Mouse (Mus musculus) R1 (cell line): ENCODE data around the gene Ctsg.
"Not testable (repeated sequence)": the region's sequence is repeated elsewhere in the genome, so short reads cannot be mapped to it uniquely, and the experiment has no call there.

ENCODE experiments used
- DNase-seq: peaks from one replicate; pipeline ENCODE4 v3.0.0-alpha.2; 2018; ENCODE audit warnings: low read depth, low spot score

Ctsg gene

DNA sequence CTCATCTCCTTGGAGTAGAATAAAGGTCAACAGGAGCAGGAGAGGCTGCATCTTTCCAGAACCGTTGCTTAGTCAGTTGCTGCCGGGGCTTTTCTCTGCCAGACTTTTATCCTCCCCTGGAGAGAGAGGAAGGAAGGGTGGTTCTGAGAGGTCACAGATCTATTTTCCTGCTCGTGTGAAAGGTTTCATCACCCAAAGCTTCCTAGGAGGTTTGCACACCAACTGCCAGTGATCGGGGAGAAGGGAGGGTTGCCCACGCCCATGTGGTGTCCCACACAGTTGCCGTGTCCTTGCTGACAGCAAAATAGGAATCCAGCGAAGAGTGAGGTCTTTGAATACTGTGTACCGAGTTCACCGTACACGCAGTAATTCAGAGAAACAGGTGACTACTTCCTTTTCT is at the start of gene Ctsg:
Gene Ctsg (minus strand): TSS at position 189 of the 400 bp plus-strand sequence.
- no peak for DNase-seq

DNA sequence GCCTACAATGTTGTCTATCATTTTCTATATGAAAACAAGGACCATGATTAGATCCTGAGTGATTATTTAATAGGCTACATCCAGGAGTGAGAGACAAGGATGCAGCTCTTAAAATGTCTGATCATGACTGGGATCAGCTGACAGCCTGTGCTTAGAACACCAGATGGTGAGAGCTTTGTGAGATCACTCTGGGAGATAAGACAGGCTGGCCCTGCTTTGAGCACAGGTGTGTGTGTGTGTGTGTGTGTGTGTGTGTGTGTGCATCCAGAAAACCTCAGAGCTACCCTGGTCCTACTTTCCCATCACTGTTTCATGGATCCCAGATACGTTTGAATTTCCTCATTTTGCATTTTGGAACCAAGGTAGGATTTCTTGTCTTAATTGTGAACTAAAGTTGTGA is 31.3 kb upstream of the Ctsg start:
- DNase-seq: not testable (repeated sequence)

DNA sequence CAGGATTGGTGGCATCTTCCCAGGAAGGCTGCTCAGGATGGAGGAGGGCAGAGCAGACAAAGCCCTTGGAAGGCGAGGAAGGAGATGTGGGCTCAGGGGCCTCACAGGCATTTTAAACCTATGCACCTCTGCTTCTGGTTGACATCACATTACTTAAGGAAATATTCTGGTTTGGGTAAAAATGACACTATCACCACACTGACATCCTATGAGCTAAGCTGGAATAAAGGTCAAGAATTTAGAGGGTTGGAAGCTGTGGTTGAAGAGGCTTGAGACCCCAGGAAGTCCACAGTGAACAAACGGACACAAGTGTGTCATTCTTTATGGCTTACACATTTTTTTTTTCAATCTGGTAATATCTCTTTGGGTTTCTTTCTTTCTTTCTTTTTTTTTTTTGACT is 30.1 kb upstream of the Ctsg start, which contains the start of gene Gzmd:
Gene Gzmd (minus strand): TSS at position 101 of the 400 bp plus-strand sequence.
- DNase-seq: not testable (repeated sequence)

GRCm38 (mm10) chr14:56128341-56128740 is 26.0 kb upstream of the Ctsg start:
- peak; percentile 36 for DNase-seq

GRCm38 (mm10) chr14:56123516-56123915 is 21.1 kb upstream of the Ctsg start:
- DNase-seq: no peak

DNA sequence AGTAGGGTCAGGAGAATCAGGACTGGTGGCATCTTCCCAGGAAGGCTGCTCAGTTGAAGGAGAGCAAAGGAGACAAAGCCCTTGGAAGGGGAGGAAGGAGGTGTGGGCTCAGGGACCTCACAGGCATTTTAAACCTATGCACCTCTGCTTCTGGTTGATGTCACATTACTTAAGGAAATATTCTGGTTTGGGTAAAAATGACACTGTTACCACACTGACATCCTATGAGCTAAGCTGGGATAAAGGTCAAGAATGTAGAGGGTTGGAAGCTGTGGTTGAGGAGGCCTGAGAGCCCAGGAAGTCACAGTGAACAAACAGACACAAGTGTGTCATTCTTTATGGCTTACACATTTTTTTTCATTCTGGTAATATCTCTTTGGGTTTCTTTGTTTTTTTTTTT is 18.2 kb upstream of the Ctsg start, which contains the start of gene Gzme:
Gene Gzme (minus strand): TSS at position 101 of the 400 bp plus-strand sequence.
- DNase-seq: no peak

- peak; percentile 74 for DNase-seq
These were observed 13.3 kb upstream of the Ctsg start for GRCm38 (mm10) chr14:56115531-56116310.

DNA sequence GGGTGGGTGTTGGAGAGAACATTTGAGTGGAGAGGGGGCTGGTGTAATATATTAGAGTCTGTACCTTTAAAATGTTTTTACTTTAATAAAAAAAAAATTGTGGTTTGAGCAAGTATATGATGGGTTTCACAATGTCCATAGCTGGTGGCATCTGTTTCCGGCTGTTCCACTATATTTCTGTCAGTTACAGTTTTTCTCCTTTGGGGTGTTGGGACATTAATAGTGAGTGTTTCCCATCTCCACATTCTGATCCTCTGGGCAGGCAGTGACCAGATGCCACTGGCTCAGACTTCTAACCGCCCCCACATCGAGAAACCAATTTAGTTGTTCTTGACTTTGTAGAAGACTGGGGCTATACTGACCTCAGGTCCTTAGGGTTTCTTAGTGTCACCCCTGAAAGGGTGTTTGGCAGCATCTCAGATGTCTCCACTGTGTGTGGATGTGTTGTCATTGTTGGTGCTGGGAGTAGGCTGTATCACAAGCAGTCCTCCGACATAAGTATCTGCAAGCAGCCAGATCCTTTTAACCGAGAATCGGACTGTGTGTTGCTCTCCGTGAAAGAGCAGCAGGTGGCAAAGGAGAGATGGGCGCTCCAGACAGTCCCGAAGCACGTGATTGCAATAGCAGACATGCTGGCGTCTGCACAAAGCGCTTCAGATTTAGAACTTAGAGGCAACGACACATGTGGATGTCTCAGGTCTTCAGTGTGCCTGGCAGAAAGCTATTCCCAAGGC is 3.2 kb upstream of the Ctsg start:
- DNase-seq: no peak

DNA sequence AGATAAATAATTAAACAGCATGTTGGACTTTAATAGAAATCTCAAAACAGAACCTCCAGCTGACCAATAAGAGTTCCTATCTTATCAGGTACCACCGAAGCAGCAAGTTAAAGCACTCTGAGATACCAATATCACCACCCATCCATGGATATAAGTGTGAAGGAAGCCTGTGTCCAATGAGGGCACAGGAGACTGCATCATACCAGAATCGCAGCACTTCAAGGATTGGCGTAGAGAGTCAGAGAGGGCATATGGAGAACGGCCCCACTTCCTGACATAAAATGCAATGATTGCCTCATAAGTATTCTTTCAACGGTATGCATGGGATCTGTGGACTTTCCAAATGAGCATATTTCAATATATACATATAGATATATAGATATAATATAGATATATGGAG is 2.6 kb upstream of the Ctsg start:
- DNase-seq: no peak

DNA sequence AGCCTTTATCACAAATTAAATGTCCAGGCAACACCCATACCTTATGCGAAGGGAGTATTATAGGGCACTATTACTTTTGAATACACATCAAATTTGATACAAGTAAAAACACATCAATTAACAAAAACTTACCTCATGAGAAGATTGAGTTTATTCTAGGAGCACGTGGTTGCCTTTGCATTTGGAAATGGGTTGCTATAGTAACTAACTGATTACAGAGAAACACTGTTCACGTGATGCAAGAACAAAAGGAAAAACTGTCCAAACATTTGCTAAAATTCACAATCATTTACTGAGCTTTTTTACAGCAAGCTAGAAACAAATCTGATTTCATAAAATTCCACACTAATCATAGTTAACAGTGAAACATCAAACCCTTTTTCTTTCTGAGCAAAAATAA is 1.1 kb upstream of the Ctsg start:
- DNase-seq: no peak

DNA sequence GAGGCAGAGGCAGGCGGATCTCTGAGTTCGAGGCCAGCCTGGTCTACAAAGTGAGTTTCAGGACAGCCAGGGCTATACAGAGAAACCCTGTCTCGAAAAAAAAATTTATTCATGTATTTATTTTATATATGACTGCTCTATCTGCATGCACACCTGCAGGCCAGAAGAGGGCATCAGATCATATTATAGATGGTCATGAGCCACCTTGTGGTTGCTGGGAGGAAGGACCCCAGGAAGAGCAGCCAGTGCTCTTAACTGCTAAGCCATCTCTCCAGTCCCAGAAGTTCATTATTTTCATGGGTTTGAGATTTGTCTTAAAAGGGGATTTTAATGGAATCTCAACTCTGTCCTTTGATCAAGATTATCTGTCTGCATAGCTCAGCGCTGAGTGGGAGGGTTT is 3.4 kb downstream of the Ctsg start:
- DNase-seq: peak; percentile 79

DNA sequence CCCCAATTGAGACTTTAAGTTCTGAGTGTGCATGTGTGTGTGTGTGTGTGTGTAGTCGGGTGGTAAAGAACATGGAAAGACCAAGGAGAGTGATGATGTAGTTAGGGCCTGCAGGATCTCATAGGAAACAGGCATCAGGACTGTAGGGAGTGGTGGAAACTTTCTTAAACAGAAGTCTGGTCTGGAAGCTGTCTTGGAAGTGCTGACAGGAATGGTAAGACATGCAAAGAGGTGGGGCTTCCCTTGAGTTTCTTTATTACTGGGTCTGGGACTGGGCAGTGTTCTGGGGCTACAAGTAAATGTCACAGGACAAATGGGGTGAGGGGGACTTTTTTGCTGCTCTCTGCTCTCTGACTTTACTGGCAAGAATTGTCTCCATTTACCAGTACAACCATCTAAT is 4.8 kb downstream of the Ctsg start:
- DNase-seq: no peak

DNA sequence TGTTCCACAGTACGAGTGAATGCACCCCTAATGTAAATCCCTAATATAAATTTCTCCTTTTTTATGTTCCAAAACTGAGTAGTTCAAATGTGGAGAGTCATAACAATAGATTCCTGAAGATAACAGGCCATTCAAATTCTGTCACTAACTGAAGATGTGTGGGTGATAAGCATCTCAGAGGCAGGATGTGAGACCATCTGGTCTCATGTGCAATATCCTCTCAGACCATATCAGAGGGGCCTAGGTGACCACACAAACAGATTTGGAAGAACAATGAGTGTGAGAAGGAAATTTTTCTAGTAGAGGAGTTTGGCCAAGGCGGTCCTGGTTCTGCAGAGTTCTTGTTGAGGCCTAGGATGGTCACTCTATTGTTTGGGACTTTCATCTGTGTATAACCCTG is 9.0 kb downstream of the Ctsg start:
- DNase-seq: no peak

DNA sequence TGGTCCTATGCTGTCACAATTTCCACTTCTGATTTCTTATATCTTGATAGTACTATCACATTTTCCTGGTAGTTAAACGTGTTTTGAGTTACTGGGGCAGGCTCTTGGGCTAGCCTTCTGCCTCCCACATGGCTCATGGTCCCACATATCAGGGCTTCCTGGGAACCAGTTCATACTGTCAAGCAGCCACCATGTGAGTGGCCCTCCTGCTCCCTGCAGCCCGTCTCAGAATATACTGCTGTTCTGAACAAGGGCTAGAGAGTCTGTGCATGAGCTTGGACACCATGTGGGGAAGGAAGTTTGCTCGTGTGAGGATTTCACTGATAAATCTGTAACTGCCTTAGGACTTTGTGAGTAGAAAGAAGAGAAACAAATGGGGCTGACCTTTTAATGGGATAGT is 15.7 kb downstream of the Ctsg start:
- DNase-seq: no peak

- no peak for DNase-seq
These were observed 17.2 kb downstream of the Ctsg start, which contains the start of gene Mcpt8 for GRCm38 (mm10) chr14:56085167-56085566. TSS of gene Mcpt8 (minus strand) at chr14:56085273.

DNA sequence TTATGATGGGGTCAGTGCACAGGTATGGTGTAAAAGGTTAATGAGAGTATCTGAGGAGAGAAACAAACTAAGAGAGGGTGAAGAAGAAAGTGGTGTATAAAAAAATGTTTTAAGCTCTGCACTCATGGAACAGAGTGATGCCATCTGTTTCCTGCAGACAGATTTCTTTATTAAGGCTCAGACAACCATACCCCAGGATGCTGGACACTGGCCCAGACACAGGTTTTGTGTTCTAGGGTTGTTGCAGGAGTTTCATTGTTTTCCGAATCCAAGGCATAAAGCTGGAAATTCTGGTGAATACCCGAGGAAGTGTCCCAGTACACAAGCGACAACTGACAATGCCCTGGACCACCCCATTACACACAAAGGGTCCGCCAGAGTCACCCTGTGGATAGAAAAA is 20.4 kb downstream of the Ctsg start:
- DNase-seq: no peak

GRCm38 (mm10) chr14:56062213-56062612 is 40.2 kb downstream of the Ctsg start, which contains the start of gene Mcpt4:
TSS of gene Mcpt4 (minus strand) at chr14:56062313.
- DNase-seq: not testable (repeated sequence)

- no peak for DNase-seq
These were observed 44.7 kb downstream of the Ctsg start for GRCm38 (mm10) chr14:56057722-56058121.

GRCm38 (mm10) chr14:56055408-56055807 is 47.0 kb downstream of the Ctsg start:
- DNase-seq: no peak
